ENCODE assay signal across 7 mouse cellular contexts in genomic region chr4:109703568-109703967, GRCm38 (mm10). TPM values are rescaled to one million over a fixed set of nuclear protein-coding genes. Genes with fewer than 3 reads are reported as not detected.
DNase-seq lines count a peak whose midpoint lies in the region; ATAC-seq and TF ChIP-seq lines count a peak whose summit lies in the region.

No protein-coding gene starts in this region.

- H3K9ac ChIP-seq in kidney, embryonic 14.5 days (ENCODE audit: low read depth, low read length), result no peak overlapping the region

- ATAC-seq in kidney, embryonic 14.5 days (ENCODE audit: low FRiP score, low TSS enrichment), result no peak

- H3K4me2 ChIP-seq in kidney, embryonic 14.5 days (replicated peaks; ENCODE audit: low read depth, low read length), result no peak overlapping the region

- no peaks in the 10 kb centered on the region for H3K9me3 ChIP-seq in E14TG2a.4 (ENCODE audit: low read length)
- H3K9me3 ChIP-seq in kidney, embryonic 14.5 days (ENCODE audit: control insufficient read depth, low read length), result no peaks in the 10 kb centered on the region

- TF ChIP-seq CTCF in layer of hippocampus, adult 2 months (conservative IDR thresholded peaks at IDR 0.05), result peak; percentile 92
- peak; percentile 63 for TF ChIP-seq CTCF in E14TG2a.4 (conservative IDR thresholded peaks at IDR 0.05; ENCODE audit: low read length)

- H3K27me3 ChIP-seq in E14TG2a.4 (ENCODE audit: insufficient read depth, low read length), result no peaks in the 10 kb centered on the region
- H3K27me3 ChIP-seq in kidney, embryonic 14.5 days (ENCODE audit: control insufficient read depth, insufficient read depth, low read length), result no peaks in the 10 kb centered on the region

- H3K27ac ChIP-seq in layer of hippocampus, adult 2 months, result no peak overlapping the region
- no peak overlapping the region for H3K27ac ChIP-seq in kidney, embryonic 14.5 days (ENCODE audit: low read depth, low read length)

- H3K36me3 ChIP-seq in E14TG2a.4 (ENCODE audit: insufficient read depth, low read length), result no peaks in the 10 kb centered on the region
- H3K36me3 ChIP-seq in kidney, embryonic 14.5 days (ENCODE audit: control insufficient read depth, insufficient read depth, low read length), result no peaks in the 10 kb centered on the region

- peaks cover 6% of the 10 kb centered on the region for H3K4me1 ChIP-seq in E14TG2a.4 (replicated peaks; ENCODE audit: low read depth, low read length)
- H3K4me1 ChIP-seq in kidney, embryonic 14.5 days (ENCODE audit: control insufficient read depth, insufficient read depth, low read length), result no peaks in the 10 kb centered on the region

- no peak overlapping the region for H3K4me3 ChIP-seq in layer of hippocampus, adult 2 months
- no peak overlapping the region for H3K4me3 ChIP-seq in E14TG2a.4 (replicated peaks; ENCODE audit: low read length)
- H3K4me3 ChIP-seq in kidney, embryonic 14.5 days (ENCODE audit: low read length), result no peak overlapping the region

- peak in 1 of 2 experiments; percentile 20 for DNase-seq in layer of hippocampus, adult 2 months (ENCODE audit: low spot score in 2 of 2)
- DNase-seq in layer of hippocampus, adult 8-10 months (ENCODE audit: low spot score in 2 of 2), result no peak
- DNase-seq in R1 (ENCODE audit: low read depth, low spot score), result peak; percentile 45
- peak; percentile 57 for DNase-seq in lung, postnatal 25 days (ENCODE audit: low spot score)
- no peak for DNase-seq in T-cell, adult 2 months (ENCODE audit: low spot score)

RNA-seq across cellular contexts. Expression of gene Faf1, which starts 27.2 kb away (rescaled TPM):
- 10 to 100 TPM; 26.8 to 27.6 TPM for total RNA-seq in layer of hippocampus, adult 2 months (2021)
- 10 to 100 TPM; 22.9 to 26.6 (median 24.3) TPM for total RNA-seq in layer of hippocampus, adult 8-10 months (2022)
- polyA plus RNA-seq in kidney, embryonic 14.5 days (2014; fragmentation: Nextera tagmentation; extraction: Ambion mirVana), result 27.1 and 34.3 TPM in 2 replicates

RNA-seq across cellular contexts. Expression of gene Cdkn2c, which starts 36.6 kb away (rescaled TPM):
- 1 to 10 TPM; 3.0 to 4.0 TPM for total RNA-seq in layer of hippocampus, adult 2 months (2021)
- total RNA-seq in layer of hippocampus, adult 8-10 months (2022), result 1 to 10 TPM; 2.6 to 4.1 (median 3.0) TPM
- 2.8 and 3.2 TPM in 2 replicates for polyA plus RNA-seq in kidney, embryonic 14.5 days (2014; fragmentation: Nextera tagmentation; extraction: Ambion mirVana)

Comparison
In these comparisons a context has a peak if more than half of its experiments do, and no peak if none do; other contexts are left out.
1. DNase-seq: peak in R1 (single experiment) and lung, postnatal 25 days (single experiment); none in layer of hippocampus, adult 8-10 months (0 of 2) and T-cell, adult 2 months (single experiment).